Mouse (Mus musculus): Measurements from ENCODE around the gene Ralgapa2.

DNA sequence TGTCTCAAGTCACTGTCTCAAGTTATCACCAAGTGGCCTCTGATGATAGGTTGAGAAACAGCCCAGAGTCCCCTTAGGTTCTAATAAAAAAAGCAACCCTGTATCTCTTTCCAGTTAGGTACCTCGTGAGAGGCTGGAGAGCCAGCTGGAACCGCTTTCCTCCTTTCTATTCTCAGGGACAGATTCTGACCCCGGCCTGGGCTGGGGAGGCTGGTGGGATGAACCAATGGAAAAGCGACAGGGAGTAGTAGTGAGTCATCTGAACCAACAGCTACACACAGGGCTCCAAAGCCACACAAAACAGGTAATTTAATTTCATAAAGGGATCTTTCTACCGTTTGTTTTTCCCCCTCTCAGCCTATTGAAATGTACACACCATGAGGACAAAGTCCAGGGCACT, 233.8 kb downstream of the Ralgapa2 start:
- no peak for TF ChIP-seq POLR2A (IDR thresholded peaks at IDR 0.05; ENCODE audit: low read depth, low read length)
- no peak for TF ChIP-seq CTCF (IDR thresholded peaks at IDR 0.05; ENCODE audit: extremely low read depth, insufficient read depth, insufficient read length, insufficient replicate concordance)
